Comparison of ENCODE assay signal across 13 mouse cellular contexts in the genomic region with DNA sequence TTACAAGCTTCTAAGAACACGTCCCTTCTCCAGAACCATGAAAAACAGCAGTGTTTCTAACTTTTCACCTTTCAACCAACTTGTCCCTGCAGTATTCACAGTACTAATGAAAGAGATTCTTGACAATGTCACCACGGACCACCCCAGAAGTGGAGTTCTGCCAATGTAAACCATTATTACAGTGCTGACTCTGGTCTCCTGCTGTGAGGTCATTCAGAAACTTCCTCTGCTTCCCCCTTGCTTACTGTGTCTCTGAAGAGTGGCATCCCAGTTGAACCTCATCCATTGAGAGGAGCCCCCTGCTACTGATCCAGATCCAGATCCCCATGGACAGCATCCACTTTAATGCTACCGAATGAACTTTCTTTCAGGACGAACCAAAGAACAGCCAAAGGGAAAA.
DNase-seq lines count a peak whose midpoint lies in the region; ATAC-seq and TF ChIP-seq lines count a peak whose summit lies in the region.
"Had no signal": no experiment of that assay in that cellular context is flagged by ENCODE, and none has a peak within 500 bp of the region (broad histone marks: within the 10 kb centered on the region; RNA-seq: fewer than 3 reads in every experiment).

No protein-coding gene starts in this region.

- WGBS in hindbrain, embryonic 10.5 days: 26% methylated on average over 4 of the region's 4 CpGs
- WGBS in hindbrain, embryonic 13.5 days: 21% methylated on average over 4 of the region's 4 CpGs
- 35% methylated on average over 4 of the region's 4 CpGs for WGBS in midbrain, postnatal 0 days
- 33% methylated on average over 4 of the region's 4 CpGs for WGBS in midbrain, embryonic 15.5 days

- ATAC-seq in hindbrain, embryonic 13.5 days (ENCODE audit: low FRiP score): no peak
- no peak for ATAC-seq in midbrain, postnatal 0 days (ENCODE audit: low FRiP score)
- no peak for ATAC-seq in midbrain, embryonic 15.5 days (replicated peaks)
- no peak for ATAC-seq in erythroid progenitor cell, adult 5-6 weeks (replicated peaks; ENCODE audit: low FRiP score, poor library complexity, severe bottlenecking)
- ATAC-seq in megakaryocyte progenitor cell, adult 5-6 weeks (replicated peaks; ENCODE audit: poor library complexity): no peak

- H3K9ac ChIP-seq in hindbrain, embryonic 13.5 days: no peak overlapping the region
- H3K9ac ChIP-seq in midbrain, postnatal 0 days (replicated peaks; ENCODE audit: low read length, poor library complexity, severe bottlenecking): no peak overlapping the region
- H3K9ac ChIP-seq in midbrain, embryonic 15.5 days: no peak overlapping the region
- H3K9ac ChIP-seq: liver, embryonic 14.5 days; neural tube, embryonic 15.5 days had no signal

- H3K4me2 ChIP-seq in hindbrain, embryonic 13.5 days: no peak overlapping the region
- H3K4me2 ChIP-seq in midbrain, postnatal 0 days (ENCODE audit: low read depth, low read length, poor library complexity, severe bottlenecking): no peak overlapping the region
- no peak overlapping the region for H3K4me2 ChIP-seq in midbrain, embryonic 15.5 days
- H3K4me2 ChIP-seq: neural tube, embryonic 15.5 days had no signal

- no peak for TF ChIP-seq CTCF in midbrain, postnatal 0 days (IDR thresholded peaks at IDR 0.05)

- DNase-seq in hindbrain, embryonic 10.5 days (ENCODE audit: low spot score): peak; percentile 7
- DNase-seq in midbrain, postnatal 0 days (ENCODE audit: low spot score): peak; percentile 79
- DNase-seq in cerebellum, postnatal 25 days: peak; percentile 5 to 12
- DNase-seq in retina, embryonic 14.5 days (ENCODE audit: low spot score): peak; percentile 35
- DNase-seq: adrenal gland, postnatal 25 days; heart, adult 11 months had no signal

- H3K36me3 ChIP-seq in hindbrain, embryonic 10.5 days: no peaks in the 10 kb centered on the region
- H3K36me3 ChIP-seq in hindbrain, embryonic 13.5 days: no peaks in the 10 kb centered on the region
- H3K36me3 ChIP-seq in midbrain, postnatal 0 days (ENCODE audit: insufficient read depth, low read length): no peaks in the 10 kb centered on the region
- H3K36me3 ChIP-seq in midbrain, embryonic 15.5 days (replicated peaks): no peaks in the 10 kb centered on the region
- H3K36me3 ChIP-seq: neural tube, embryonic 15.5 days had no signal

- H3K9me3 ChIP-seq in hindbrain, embryonic 10.5 days: no peaks in the 10 kb centered on the region
- no peaks in the 10 kb centered on the region for H3K9me3 ChIP-seq in hindbrain, embryonic 13.5 days
- H3K9me3 ChIP-seq in midbrain, postnatal 0 days (ENCODE audit: low read length): no peaks in the 10 kb centered on the region
- no peaks in the 10 kb centered on the region for H3K9me3 ChIP-seq in midbrain, embryonic 15.5 days
- H3K9me3 ChIP-seq: neural tube, embryonic 15.5 days had no signal

- no peak overlapping the region for H3K27ac ChIP-seq in hindbrain, embryonic 10.5 days
- H3K27ac ChIP-seq in hindbrain, embryonic 13.5 days: no peak overlapping the region
- H3K27ac ChIP-seq in midbrain, postnatal 0 days (ENCODE audit: low read depth, low read length): no peak overlapping the region
- no peak overlapping the region for H3K27ac ChIP-seq in midbrain, embryonic 15.5 days
- H3K27ac ChIP-seq: liver, embryonic 14.5 days; neural tube, embryonic 15.5 days had no signal

- H3K27me3 ChIP-seq in hindbrain, embryonic 10.5 days (ENCODE audit: insufficient read depth, poor library complexity, severe bottlenecking): no peaks in the 10 kb centered on the region
- no peaks in the 10 kb centered on the region for H3K27me3 ChIP-seq in hindbrain, embryonic 13.5 days
- no peaks in the 10 kb centered on the region for H3K27me3 ChIP-seq in midbrain, postnatal 0 days (ENCODE audit: insufficient read depth, low read length)
- no peaks in the 10 kb centered on the region for H3K27me3 ChIP-seq in midbrain, embryonic 15.5 days (replicated peaks)
- H3K27me3 ChIP-seq: CH12.LX; neural tube, embryonic 15.5 days had no signal

- no peak overlapping the region for H3K4me3 ChIP-seq in hindbrain, embryonic 10.5 days
- H3K4me3 ChIP-seq in hindbrain, embryonic 13.5 days: no peak overlapping the region
- no peak overlapping the region for H3K4me3 ChIP-seq in midbrain, postnatal 0 days (ENCODE audit: low read depth, low read length)
- no peak overlapping the region for H3K4me3 ChIP-seq in midbrain, embryonic 15.5 days
- H3K4me3 ChIP-seq: neural tube, embryonic 15.5 days had no signal

- no peaks in the 10 kb centered on the region for H3K4me1 ChIP-seq in hindbrain, embryonic 10.5 days (replicated peaks)
- no peaks in the 10 kb centered on the region for H3K4me1 ChIP-seq in hindbrain, embryonic 13.5 days (replicated peaks)
- no peaks in the 10 kb centered on the region for H3K4me1 ChIP-seq in midbrain, postnatal 0 days (ENCODE audit: insufficient read depth, low read length)
- no peaks in the 10 kb centered on the region for H3K4me1 ChIP-seq in midbrain, embryonic 15.5 days
- H3K4me1 ChIP-seq: neural tube, embryonic 15.5 days had no signal

Comparison
In these comparisons a context has a peak if more than half of its experiments do, and no peak if none do; other contexts are left out.
1. DNase-seq: peak in every context shown above with its lines; median percentile 79 in midbrain, postnatal 0 days; 35 in retina, embryonic 14.5 days; 8 in cerebellum, postnatal 25 days; 7 in hindbrain, embryonic 10.5 days.